Mouse (Mus musculus) left cerebral cortex, postnatal 36 days (tissue): ENCODE results near the gene Iqcf5. TPM values are rescaled to one million over a fixed set of nuclear protein-coding genes. Genes with fewer than 3 reads are reported as not detected.

Source experiments
- DNase-seq, 2 experiments: peaks; one replicate each; pipeline ENCODE4 v3.0.0; 2021 to 2022; ENCODE audit warnings: low spot score in 2 of 2, mixed read lengths in 1 of 2
- intact Hi-C: fragments of 180-260 bp; cut with DNase I; formaldehyde crosslinking; loops from one replicate; pipeline ENCODE4 v1.15.1; 2025
- total RNA-seq, 2 experiments: library from RNA; stranded (reverse); gene quantifications; 2 replicates each; pipeline ENCODE4 v1.2.3; 2021

Iqcf5 gene
- under 1 TPM in 1 of 2 experiments, not detected in 1; 0.82 TPM for total RNA-seq

DNA sequence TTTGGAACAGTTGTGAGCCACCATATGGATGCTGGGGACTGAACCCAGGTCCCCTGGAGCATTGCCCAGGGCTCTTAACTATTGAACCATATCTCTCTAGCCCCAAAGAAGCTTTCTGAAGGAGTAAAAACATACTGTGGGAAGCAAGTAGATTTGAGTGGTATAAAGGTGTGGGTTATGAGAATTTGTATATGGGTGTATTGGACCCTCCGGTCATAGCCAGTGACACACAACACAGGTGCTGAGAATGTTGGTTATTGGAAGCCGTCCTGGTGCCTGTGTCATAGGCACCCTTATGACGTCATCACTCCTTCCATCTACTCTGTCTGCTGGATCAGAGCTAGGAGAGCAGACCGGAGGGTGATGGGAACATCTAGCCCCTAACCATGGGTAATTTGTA is at the start of gene Iqcf5:
Gene Iqcf5 (plus strand): TSS at position 301 of the 400 bp plus-strand sequence.
- intact Hi-C loops: no loop called here
- no peak for DNase-seq

DNA sequence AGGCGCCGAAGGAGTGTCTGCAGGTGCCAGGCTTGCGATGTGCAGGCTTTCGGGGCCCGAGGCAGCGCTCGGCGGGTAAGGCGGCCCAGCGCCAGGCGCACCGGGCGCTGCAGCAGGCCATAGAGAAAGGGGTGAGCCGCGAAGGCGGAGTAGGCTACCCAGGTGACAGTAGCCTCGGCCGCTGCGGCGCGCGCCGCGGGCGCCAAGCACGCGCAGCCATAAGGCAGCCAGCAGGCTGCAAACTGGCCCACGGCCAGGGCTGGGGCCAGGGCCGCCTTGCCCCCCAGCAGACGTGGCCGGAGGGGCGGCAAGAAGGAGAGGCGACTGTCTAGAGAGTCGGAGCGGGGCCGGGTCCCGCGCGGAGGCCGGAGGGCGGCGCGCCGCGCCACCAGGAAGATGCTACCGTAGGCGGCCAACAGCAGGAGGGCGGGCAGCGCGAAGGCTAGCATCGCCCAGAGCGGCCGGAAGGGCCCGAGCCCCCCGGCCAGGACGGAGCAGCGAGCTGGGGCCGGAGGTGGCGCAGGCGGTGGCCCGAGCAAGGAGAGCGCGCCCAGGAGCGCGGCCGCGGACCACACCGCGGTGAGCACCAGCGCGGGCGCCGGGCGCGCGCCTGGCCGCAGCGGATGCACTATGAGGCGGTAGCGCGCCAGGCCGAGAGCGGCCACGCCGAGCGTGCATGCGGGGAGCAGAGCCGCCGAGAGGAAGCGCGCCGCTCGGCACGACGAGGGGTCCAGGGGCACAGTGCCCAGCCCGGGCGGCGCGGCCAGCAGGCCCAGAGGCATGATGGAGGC is 49.4 kb upstream of the Iqcf5 start:
- intact Hi-C loops: no loop called here
- DNase-seq: peak; percentile 79 to 83

DNA sequence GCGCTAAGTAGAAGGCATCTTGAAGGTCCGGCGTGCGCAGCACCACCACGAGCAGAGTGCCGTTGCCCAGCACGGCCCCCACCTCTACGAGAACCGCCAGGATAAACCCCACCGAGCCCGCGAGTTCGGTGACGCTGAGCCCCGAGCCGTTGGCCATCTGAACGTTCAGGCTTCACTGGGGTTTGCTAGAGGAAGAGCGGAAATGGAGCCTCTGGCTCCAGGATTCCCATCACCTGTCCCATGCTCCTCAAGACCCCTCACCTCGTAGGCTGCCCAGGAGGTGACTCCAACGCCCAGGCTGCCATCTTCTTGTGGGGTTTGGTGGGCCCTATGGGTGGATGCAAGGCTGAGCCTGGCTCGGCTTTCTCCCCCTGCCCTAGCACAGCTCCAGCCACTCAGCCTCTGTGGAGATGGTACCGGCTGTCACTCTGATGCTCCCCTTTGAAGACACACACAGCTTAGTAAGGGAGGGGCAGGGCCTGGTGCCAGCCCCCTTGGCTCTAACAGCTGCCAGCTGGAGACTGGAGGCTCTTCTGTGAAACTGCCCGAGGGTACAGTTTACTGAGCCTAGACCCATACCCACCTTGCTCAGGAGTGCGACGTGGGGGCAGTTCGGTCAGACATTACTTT is 48.7 kb upstream of the Iqcf5 start, which contains the start of gene Gpr62:
Gene Gpr62 (minus strand): TSS at position 368 of the 630 bp plus-strand sequence.
- DNase-seq: peak in 1 of 2 experiments; percentile 48
- intact Hi-C loops: no loop called here

DNA sequence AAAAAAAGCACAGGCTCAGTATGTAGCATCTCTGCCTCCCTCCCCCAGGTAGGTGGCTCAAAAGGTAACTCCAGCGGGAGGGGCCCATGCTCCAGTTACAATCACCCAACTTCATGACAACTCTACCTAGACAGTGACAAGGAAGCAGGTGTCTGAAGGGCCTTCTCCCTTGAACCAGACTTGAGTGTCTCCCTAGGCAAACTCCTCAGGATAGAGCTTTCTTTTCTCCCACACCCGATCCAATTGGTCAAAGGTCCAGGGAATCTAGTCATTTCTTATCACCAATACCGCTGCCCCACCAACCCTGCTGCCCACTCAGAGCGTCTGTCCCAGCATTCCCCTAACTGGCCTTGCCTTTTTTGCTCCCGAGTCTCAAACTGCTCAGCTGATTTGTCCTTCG is 47.7 kb upstream of the Iqcf5 start:
- intact Hi-C loops: no loop called here

DNA sequence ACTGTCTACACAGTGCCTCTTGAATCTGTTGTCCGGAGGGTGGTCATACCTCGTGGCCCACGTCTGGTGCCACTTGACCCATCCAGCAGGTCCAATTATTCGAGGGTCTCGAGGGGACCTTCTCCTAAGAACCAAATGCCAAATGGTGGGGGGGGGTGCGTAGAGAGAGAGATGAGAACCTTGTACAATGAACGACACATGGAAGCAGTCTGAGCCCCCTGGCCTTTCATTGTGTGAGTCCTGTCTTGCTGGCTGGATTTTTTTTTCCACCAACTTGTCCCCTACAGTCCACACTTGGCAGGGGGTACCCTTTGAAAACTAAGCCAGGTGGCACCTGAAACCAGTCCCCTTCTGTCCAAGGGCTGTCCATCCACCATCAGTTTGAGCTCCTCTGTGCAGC is 46.6 kb upstream of the Iqcf5 start:
- intact Hi-C loops: no loop called here

More for the DNA sequence above, 47.7 kb upstream of the Iqcf5 start:
- DNase-seq: no peak

DNA sequence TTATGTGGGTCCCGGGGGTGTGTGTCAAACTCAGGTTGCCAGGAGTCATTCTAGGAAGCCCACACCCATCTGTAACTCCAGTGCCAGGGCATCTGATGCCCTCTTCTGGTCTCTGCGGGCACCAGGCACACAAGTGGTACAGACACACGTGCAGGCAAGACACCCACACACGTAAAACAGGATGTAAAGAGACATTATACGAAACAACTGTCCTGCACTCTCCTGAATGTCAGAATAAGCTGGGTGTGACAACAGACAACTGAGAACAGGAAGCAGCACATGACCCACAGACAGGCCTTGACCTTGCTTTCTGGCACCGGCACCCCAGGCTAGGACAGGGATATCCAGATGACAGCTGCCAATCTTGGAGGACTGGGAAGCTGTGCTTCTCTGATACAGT is 45.1 kb upstream of the Iqcf5 start:
- no peak for DNase-seq
- intact Hi-C loops: no loop called here

More for the DNA sequence above, 46.6 kb upstream of the Iqcf5 start:
- DNase-seq: no peak

DNA sequence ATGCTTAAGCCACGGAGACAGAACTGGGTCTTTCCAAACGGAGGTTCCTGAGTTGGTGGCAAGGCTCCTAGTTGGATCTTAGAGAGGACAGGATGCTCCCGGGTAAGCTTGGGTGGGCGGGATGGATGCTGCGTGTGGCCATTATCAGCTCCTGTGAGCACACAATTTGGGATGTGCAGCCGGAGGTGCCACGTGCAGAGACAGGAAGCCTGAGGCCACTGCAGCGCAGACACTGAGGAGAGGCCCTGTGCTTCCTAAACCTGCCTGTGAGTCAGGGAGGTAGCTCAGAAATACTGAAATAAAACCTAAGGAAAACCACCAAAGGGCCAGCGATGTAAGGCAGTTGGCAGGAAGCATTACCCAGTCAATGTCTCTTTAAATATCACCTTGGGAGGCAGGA is 44.6 kb upstream of the Iqcf5 start:
- no peak for DNase-seq
- intact Hi-C loops: no loop called here

GRCm38 (mm10) chr9:106470991-106471750 is 43.2 kb upstream of the Iqcf5 start:
- DNase-seq: peak in 1 of 2 experiments; percentile 18
- intact Hi-C loops: no loop called here

GRCm38 (mm10) chr9:106471892-106472291 is 42.5 kb upstream of the Iqcf5 start:
- peak in 1 of 2 experiments; percentile 42 for DNase-seq
- intact Hi-C loops: no loop called here

DNA sequence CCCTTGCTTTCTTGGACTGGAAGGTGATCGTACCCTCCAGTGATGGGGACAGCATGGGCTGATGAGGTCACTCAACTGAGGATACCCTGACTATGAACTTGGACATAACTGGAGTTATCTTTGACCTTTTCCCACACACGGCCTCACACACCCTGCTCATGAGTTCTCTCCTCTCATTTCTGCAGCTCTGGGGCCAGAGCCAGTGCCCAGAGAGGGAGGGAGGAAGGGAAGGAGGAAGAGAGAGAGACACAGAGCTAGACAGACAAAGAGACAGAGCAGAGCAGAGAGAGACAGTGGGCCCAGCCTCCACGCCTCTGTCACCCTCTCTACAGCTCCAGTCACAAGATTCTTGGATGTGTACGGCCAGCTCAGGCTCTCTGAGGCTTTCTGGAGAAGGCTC is 42.1 kb upstream of the Iqcf5 start:
- intact Hi-C loops: no loop called here
- peak in 1 of 2 experiments; percentile 19 for DNase-seq

DNA sequence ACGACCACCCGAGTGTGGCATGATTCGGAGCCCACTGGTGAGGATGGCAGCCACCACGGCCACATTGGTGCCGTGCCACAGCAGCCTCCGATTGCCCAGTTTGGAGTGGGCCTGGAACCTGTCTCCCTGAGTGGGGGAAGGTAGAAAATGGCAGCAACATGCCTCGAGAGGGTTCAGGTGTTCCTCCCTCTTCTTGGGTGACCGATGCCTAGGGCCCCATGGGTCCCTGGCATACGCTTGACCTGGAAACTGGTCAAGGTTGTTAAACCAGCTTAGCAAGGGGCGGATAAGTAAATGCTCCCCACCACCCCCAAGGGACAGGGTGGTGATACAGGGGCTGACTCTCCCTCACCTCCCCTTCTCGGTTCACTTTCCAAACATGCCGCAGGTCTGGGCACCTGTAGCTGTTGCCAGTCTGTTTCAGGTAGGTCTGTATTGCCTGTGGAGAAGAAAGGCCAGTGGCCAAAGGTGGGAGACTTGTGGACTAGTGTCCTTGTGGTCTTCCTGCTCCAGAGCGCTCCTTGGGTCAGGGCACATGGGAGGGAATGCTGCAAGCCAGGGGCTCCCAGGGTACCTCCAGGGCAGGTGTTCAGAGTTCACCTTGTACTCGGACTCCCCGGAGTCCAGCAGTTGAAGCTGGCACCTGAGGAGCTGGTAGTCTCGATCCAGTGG is 41.2 kb upstream of the Iqcf5 start:
- DNase-seq: peak in 1 of 2 experiments; percentile 3

DNA sequence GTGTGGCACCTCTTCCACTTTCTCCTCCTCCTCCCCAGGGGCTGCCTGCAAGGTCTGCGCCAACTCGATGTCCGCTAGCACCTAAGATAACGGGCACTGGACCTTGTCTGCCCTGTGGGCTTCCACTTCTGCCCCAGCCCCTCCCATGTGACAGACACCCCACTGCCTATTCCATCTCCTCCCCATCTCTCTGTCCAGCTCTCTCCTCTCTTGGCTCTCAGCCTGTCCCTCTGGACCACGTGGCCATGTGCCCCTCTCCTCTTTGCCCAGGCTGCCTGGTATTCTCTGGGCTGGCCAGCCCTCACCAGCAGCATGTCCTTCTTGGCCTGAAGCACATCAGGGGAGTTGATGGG is 40.6 kb upstream of the Iqcf5 start:
- intact Hi-C loops: no loop called here
- no peak for DNase-seq

More for the DNA sequence above, 41.2 kb upstream of the Iqcf5 start:
- intact Hi-C loops: no loop called here

DNA sequence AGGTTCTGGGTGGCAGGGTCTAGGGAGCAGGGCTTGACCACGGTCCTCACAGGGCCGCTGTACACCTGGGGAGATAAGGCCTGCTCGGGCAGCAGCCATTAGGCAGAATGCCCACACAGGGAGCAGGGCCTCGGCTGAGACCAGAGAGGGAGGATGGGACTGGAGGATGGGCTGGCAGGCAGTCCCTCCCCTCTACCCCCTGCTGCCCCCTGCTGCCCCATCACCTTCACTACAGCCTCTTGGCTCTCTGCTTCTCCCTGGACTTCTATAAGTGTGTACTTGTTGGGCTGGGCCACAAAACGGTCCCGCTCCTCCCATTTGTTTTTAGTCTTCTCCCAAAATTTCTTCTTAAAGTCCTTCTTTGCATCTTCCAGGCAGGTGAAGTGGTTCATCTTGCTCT is 39.9 kb upstream of the Iqcf5 start:
- DNase-seq: peak in 1 of 2 experiments; percentile 45
- intact Hi-C loops: no loop called here

DNA sequence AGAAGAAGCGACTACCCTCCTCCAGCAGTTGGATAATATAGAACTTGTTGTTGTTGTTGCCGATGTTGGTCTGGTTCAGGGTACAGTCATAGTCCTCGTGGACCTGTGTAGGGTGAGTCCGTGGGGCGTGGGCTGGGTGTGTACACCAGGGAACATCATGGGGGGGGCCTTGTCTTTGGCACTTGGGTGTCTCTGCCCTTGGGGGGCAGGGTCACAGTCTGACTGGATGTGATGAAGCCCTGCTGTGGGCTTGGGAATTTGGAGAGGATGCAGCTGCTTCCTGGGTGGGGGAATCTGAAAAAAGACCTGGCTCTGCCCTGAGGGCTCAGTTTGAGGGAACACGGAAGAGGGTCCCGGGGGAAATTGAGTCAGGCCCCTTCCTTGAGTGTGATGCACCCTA is 39.3 kb upstream of the Iqcf5 start:
- no peak for DNase-seq
- intact Hi-C loops: loop anchor here (5.0 kb wide), 1 partner anchor 188 kb away; no protein-coding TSS in a partner anchor

GRCm38 (mm10) chr9:106475663-106476001 is 38.7 kb upstream of the Iqcf5 start, which contains the start of gene Rrp9:
Gene Rrp9 (plus strand): TSS chr9:106475963.
- intact Hi-C loops: loop anchor here (2.0 to 5.0 kb wide), 3 partner anchors 27 to 188 kb away; partner anchors contain the start of gene Rpl29
- DNase-seq: no peak

GRCm38 (mm10) chr9:106476002-106476923 is 38.1 kb upstream of the Iqcf5 start:
- DNase-seq: no peak
- intact Hi-C loops: loop anchor here (2.0 to 5.0 kb wide), 3 partner anchors 27 to 189 kb away; partner anchors contain the start of gene Rpl29

- intact Hi-C loops: loop anchor here (2.0 to 5.0 kb wide), 3 partner anchors 28 to 190 kb away; partner anchors contain the start of gene Rpl29
- peak; percentile 99 to 100 for DNase-seq
These were observed 37.4 kb upstream of the Iqcf5 start, which contains the start of gene Parp3 for GRCm38 (mm10) chr9:106476924-106477484. Gene Parp3 (minus strand): TSS chr9:106476949.

DNA sequence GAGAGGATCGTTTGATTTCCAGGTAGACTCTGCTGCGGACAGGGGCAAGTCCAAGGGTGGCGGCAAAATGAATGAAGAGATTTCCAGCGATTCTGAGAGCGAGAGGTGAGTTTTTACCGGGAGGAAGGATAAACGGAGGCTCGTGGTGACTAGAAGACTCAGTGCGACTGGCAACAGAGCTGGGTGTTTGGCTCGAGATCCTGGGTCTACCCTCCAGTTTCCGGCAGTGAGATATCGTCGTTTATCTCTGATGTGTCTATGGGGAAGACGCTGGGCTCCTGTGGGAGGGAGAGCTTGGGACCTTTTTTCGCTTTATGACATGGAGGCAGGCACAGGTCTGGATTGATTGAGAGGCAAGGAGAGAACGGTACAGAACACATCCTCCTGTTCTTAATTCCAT is 36.7 kb upstream of the Iqcf5 start:
- DNase-seq: no peak
- intact Hi-C loops: loop anchor here (2.0 to 5.0 kb wide), 3 partner anchors 29 to 190 kb away; partner anchors contain the start of gene Rpl29
